Mouse (Mus musculus) urinary bladder, postnatal 14 days (tissue): Measurements from ENCODE around the gene Capn15.

Experiments
- DNase-seq: peaks from one replicate; pipeline ENCODE4 v3.0.0; 2021; ENCODE audit warnings: low spot score

Capn15 gene

DNA sequence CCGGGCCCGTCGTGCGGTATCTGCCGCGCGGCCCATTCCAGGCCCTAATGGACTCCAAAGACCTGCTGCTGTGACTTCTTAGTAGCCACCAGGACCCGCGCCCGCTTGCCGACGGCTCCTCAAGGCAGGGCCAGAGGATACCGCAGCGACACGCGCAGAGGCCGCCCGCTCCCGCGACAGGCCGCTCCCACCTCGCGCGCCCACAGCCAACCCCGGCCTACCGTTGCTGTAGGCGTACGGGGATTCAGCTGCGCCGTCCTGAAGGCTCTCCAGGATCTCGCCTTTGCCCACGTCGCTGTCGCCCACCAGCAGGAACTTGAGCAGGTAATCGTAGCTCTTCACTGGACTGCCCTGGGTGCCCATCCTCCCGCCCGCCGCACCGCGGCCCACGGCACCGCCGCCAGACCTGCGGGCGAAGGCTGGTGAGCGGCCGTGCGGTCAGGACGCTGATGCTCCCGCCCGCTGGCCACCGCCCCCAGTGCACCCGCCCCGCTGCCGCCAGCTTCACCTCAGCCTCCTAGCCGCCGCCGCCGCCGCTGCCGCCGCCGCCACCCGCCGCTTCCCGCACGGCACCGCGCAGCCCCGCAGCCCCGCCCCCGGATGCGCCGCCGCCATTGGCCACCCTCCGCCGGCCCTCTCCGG, 66.3 kb downstream of the Capn15 start, which contains the start of gene Rab40c:
Gene Rab40c (minus strand): TSS at position 584 of the 642 bp plus-strand sequence.
- DNase-seq = peak; percentile 46

DNA sequence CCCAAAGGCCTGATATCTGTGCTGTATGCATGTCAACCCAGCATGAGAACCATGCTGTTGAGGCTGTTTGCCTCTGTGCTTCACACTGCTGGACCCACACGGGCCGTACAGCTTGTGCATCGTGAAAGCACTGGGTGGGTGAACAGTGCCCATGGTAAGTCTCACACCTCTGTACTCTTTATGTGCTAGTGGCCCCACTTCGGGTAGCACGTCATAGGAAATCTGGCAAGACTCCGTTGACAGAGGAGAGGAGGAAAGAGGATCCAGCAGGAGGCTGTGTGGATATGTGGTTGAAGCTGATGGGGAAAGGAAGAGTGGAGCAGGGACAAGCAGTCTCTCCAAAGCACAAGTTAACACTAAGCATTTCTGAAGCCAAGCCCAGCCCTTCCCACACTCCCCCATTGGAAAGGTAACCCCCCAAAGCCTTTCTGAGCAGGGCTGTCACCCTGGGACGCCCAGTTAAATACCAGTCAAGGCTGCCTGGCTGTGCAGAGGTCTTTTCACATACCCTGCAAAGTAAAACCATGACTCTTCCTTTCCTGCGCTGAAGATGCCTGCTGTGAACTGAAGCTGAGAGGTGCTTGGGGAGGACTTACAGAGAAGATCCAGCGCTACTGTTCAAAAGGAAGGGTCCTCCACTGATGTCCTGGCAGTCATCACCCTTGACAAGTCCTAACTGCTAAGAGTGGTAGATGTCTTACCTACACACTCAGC, 67.4 kb downstream of the Capn15 start:
- no peak for DNase-seq

GRCm38 (mm10) chr17:25916931-25917647, 68.5 kb downstream of the Capn15 start:
- DNase-seq = peak; percentile 21

- DNase-seq = no peak
These were observed 71.3 kb downstream of the Capn15 start for GRCm38 (mm10) chr17:25914295-25914694.

GRCm38 (mm10) chr17:25913877-25914275, 71.7 kb downstream of the Capn15 start:
- DNase-seq = no peak

- no peak for DNase-seq
These were observed 72.3 kb downstream of the Capn15 start for GRCm38 (mm10) chr17:25913186-25913876.

- DNase-seq = no peak
These were observed 73.8 kb downstream of the Capn15 start for GRCm38 (mm10) chr17:25911816-25912215.
